Mouse (Mus musculus) lung, postnatal 0 days (tissue): ENCODE results near the gene Ppp1r9a.

ENCODE experiments used
- CTCF ChIP-seq: IDR thresholded peaks from 2 replicates; pipeline ENCODE4 v1.5.1; 2016; ENCODE audit warnings: antibody characterized with exemption, mild to moderate bottlenecking
- EP300 ChIP-seq: IDR thresholded peaks from 2 replicates; pipeline ENCODE4 v1.6.1; 2016; ENCODE audit warnings: antibody characterized with exemption, mild to moderate bottlenecking, control low read depth

DNA sequence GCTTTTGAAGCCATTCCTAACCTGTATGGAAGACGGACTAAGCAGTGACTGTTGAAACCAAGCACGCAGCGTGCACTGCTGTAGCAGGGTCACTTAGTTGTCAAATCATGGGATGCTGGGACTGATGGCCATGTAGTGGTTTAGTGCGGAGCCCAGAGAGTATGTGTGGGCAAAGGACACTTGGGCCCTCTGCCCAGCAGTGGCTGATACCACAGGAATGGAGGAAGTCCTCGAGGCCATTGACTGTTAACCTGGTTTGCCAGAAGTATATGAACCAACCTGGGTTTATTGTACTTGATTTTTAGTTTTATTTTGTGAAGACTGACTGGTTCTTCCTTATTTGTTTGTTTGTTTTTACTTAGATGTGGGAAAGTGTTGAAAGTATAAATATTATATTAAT is 84.4 kb downstream of the Ppp1r9a start:
- TF ChIP-seq CTCF: no peak
- TF ChIP-seq EP300: no peak
